In the genomic region with DNA sequence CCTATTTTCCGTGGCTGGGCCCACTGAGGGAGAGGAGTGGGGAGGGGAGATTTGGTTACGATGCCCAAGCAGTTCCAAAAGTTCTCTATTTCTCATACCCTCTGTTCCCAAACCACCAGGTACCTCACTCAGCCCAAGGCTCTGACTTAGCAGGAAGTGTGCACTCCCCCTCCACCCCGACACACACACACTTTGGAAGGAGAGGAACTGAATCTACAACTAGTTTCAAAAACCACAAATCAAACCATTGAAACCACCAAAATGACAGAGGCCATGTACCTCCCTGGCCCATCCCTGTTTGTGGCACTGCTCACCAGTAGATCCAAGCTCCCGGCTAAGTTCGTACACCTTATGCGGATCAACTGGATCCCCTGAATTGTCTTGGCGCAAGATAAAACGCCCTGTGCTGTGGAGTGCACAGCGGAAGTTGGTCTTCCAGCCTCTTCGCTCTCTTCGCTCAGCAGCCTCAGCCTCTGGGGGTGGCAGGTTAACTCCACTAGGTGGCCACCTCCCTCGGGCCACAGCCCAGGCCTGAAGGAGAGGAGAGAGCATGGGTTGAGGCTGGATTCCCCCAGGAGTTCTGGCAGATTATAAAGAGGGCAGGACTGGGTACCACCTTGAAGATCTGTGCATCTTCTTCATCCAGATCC, we compare ENCODE assay signal across 8 mouse cellular contexts. TPM values are rescaled to one million over a fixed set of nuclear protein-coding genes. Genes with fewer than 3 reads are reported as not detected.
DNase-seq lines count a peak whose midpoint lies in the region; ATAC-seq lines count a peak whose summit lies in the region.

No protein-coding gene starts in this region.

- H3K36me3 ChIP-seq in intestine, embryonic 16.5 days (ENCODE audit: control insufficient read depth, insufficient read depth, low read length), result peaks cover 20% of the 10 kb centered on the region
- peaks cover 42% of the 10 kb centered on the region for H3K36me3 ChIP-seq in lung, embryonic 15.5 days

- DNase-seq in cerebellum, adult 11-12 months, result peak; percentile 20
- no peak for DNase-seq in cerebellum, adult 9-10 months
- DNase-seq in MN1 (ENCODE audit: low spot score) (peak; percentile 47), adipocyte (ENCODE audit: low spot score) (no peak)
- DNase-seq in retina, embryonic 14.5 days (ENCODE audit: low spot score), result peak; percentile 49

- no peaks in the 10 kb centered on the region for H3K27me3 ChIP-seq in intestine, embryonic 16.5 days (replicated peaks; ENCODE audit: control insufficient read depth, insufficient read depth, low read length)
- H3K27me3 ChIP-seq in lung, embryonic 15.5 days, result no peaks in the 10 kb centered on the region

- H3K27ac ChIP-seq in intestine, embryonic 16.5 days (ENCODE audit: low read length), result no peak overlapping the region
- no peak overlapping the region for H3K27ac ChIP-seq in lung, embryonic 15.5 days

- H3K4me2 ChIP-seq in intestine, embryonic 16.5 days (ENCODE audit: low read depth, low read length), result peak overlapping the region; percentile 58; the same call in 1 of the 2 replicates
- H3K4me2 ChIP-seq in lung, embryonic 15.5 days, result peak overlapping the region; percentile 91

- ATAC-seq in erythroid progenitor cell, adult 5-6 weeks (replicated peaks; ENCODE audit: low FRiP score, poor library complexity, severe bottlenecking), result peak; percentile 70
- peak; percentile 62 for ATAC-seq in intestine, embryonic 16.5 days
- ATAC-seq in lung, embryonic 15.5 days (ENCODE audit: borderline replicate concordance, extremely low read depth, low FRiP score, low TSS enrichment), result no peak

- 30% methylated on average over 12 of the region's 12 CpGs for WGBS in intestine, embryonic 16.5 days
- WGBS in lung, embryonic 15.5 days, result 27% methylated on average over 12 of the region's 12 CpGs

- H3K9ac ChIP-seq in intestine, embryonic 16.5 days (ENCODE audit: low read depth, low read length), result peak overlapping the region; percentile 65; the same call in 1 of the 2 replicates
- no peak overlapping the region for H3K9ac ChIP-seq in lung, embryonic 15.5 days

- no peaks in the 10 kb centered on the region for H3K9me3 ChIP-seq in intestine, embryonic 16.5 days (ENCODE audit: control insufficient read depth, low read length)
- no peaks in the 10 kb centered on the region for H3K9me3 ChIP-seq in lung, embryonic 15.5 days

- 0 out of 2 replicates have a peak overlapping the region, but pooled peaks have one; percentile 3 for H3K4me3 ChIP-seq in intestine, embryonic 16.5 days (ENCODE audit: low read length)
- peak overlapping the region; percentile 57; the same call in 1 of the 2 replicates for H3K4me3 ChIP-seq in lung, embryonic 15.5 days

- peaks cover 12% of the 10 kb centered on the region for H3K4me1 ChIP-seq in intestine, embryonic 16.5 days (ENCODE audit: control insufficient read depth, insufficient read depth, low read length)
- H3K4me1 ChIP-seq in lung, embryonic 15.5 days, result peaks cover 12% of the 10 kb centered on the region

RNA-seq across cellular contexts. Expression of gene Irf7, which starts 1.4 kb away (rescaled TPM):
- total RNA-seq in erythroid progenitor cell, adult 5-6 weeks (2015; ENCODE audit: low replicate concordance), result 52.8 and 81.4 TPM in 2 replicates
- 68.6 and 76.5 TPM in 2 replicates for total RNA-seq in erythroid progenitor cell, adult 5-6 weeks (2017; ENCODE audit: low replicate concordance)
- polyA plus RNA-seq in intestine, embryonic 16.5 days (2015; fragmentation: Nextera tagmentation; extraction: Ambion mirVana), result 6.5 and 9.1 TPM in 2 replicates
- polyA plus RNA-seq in lung, embryonic 15.5 days (2015; fragmentation: Nextera tagmentation; extraction: Ambion mirVana), result 3.0 and 4.6 TPM in 2 replicates

RNA-seq across cellular contexts. Expression of gene Cdhr5, which starts 11.7 kb away (rescaled TPM):
- not detected in 2 replicates for total RNA-seq in erythroid progenitor cell, adult 5-6 weeks (2015; ENCODE audit: low replicate concordance)
- total RNA-seq in erythroid progenitor cell, adult 5-6 weeks (2017; ENCODE audit: low replicate concordance), result not detected in 2 replicates
- 167 and 234 TPM in 2 replicates for polyA plus RNA-seq in intestine, embryonic 16.5 days (2015; fragmentation: Nextera tagmentation; extraction: Ambion mirVana)
- polyA plus RNA-seq in lung, embryonic 15.5 days (2015; fragmentation: Nextera tagmentation; extraction: Ambion mirVana), result not detected in 2 replicates

RNA-seq across cellular contexts. Expression of gene Sct, which starts 14.0 kb away (rescaled TPM):
- total RNA-seq in erythroid progenitor cell, adult 5-6 weeks (2015; ENCODE audit: low replicate concordance), result not detected in 2 replicates
- not detected in 2 replicates for total RNA-seq in erythroid progenitor cell, adult 5-6 weeks (2017; ENCODE audit: low replicate concordance)
- 304 and 334 TPM in 2 replicates for polyA plus RNA-seq in intestine, embryonic 16.5 days (2015; fragmentation: Nextera tagmentation; extraction: Ambion mirVana)
- polyA plus RNA-seq in lung, embryonic 15.5 days (2015; fragmentation: Nextera tagmentation; extraction: Ambion mirVana), result 2.3 and 2.6 TPM in 2 replicates

RNA-seq across cellular contexts. Expression of gene Drd4, which starts 26.9 kb away (rescaled TPM):
- not detected in 2 replicates for total RNA-seq in erythroid progenitor cell, adult 5-6 weeks (2015; ENCODE audit: low replicate concordance)
- not detected in 2 replicates for total RNA-seq in erythroid progenitor cell, adult 5-6 weeks (2017; ENCODE audit: low replicate concordance)
- 0.23 and 0.48 TPM in 2 replicates for polyA plus RNA-seq in intestine, embryonic 16.5 days (2015; fragmentation: Nextera tagmentation; extraction: Ambion mirVana)
- polyA plus RNA-seq in lung, embryonic 15.5 days (2015; fragmentation: Nextera tagmentation; extraction: Ambion mirVana), result 0.49 and 0.57 TPM in 2 replicates

RNA-seq across cellular contexts. Expression of gene Phrf1, which starts 36.3 kb away (rescaled TPM):
- 80.1 and 114 TPM in 2 replicates for total RNA-seq in erythroid progenitor cell, adult 5-6 weeks (2015; ENCODE audit: low replicate concordance)
- total RNA-seq in erythroid progenitor cell, adult 5-6 weeks (2017; ENCODE audit: low replicate concordance), result 63.5 and 90.0 TPM in 2 replicates
- 55.2 and 56.7 TPM in 2 replicates for polyA plus RNA-seq in intestine, embryonic 16.5 days (2015; fragmentation: Nextera tagmentation; extraction: Ambion mirVana)
- polyA plus RNA-seq in lung, embryonic 15.5 days (2015; fragmentation: Nextera tagmentation; extraction: Ambion mirVana), result 71.8 and 71.9 TPM in 2 replicates

Comparison
In these comparisons a context has a peak if more than half of its experiments do, and no peak if none do; other contexts are left out.
1. DNase-seq: peak in cerebellum, adult 11-12 months (single experiment), MN1 (single experiment) and retina, embryonic 14.5 days (single experiment); none in cerebellum, adult 9-10 months (single experiment) and adipocyte (single experiment).
2. RNA of gene Cdhr5, which starts 11.7 kb away (polyA plus RNA-seq): 167 to 234 TPM in intestine, embryonic 16.5 days; not detected in lung, embryonic 15.5 days; every median in the first group is over 100 times any median in the second.
3. RNA of gene Sct, which starts 14.0 kb away (polyA plus RNA-seq): 304 to 334 TPM in intestine, embryonic 16.5 days; 2.3 to 2.6 TPM in lung, embryonic 15.5 days; every median in the first group is over 10 times any median in the second.